Mouse (Mus musculus): Measurements from ENCODE around the gene Pde6h. TPM values are rescaled to one million over a fixed set of nuclear protein-coding genes. Genes with fewer than 3 reads are reported as not detected.

Pde6h gene
- polyA plus RNA-seq, 1 experiment from 2014 or later = not detected

DNA sequence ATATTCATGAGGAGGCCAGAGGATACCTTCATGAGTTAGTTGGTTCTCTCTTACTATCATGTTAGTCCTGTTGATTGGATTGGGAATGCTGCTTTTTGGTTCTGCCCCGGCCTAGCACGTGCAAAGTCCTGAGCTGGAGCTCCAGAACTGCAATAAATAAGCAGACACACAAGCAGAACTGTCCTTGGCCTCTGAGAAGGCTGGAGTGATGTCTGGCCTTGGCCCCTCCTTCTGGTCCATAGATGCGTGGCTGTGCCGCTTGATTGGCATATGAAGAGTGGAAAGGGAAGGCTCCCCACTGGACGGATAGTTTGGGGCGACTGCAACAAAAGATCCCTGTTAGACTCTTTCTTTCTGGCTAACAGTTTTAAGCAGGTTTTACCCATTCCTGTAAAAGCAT, 34.6 kb upstream of the Pde6h start:
- no peaks in the 10 kb centered on the region for H3K36me3 ChIP-seq (replicated peaks; ENCODE audit: control insufficient read depth, insufficient read depth, low read depth, low read length)
- H3K4me2 ChIP-seq (ENCODE audit: low read depth, low read length) = no peak overlapping the region
- H3K27me3 ChIP-seq (ENCODE audit: control insufficient read depth, insufficient read depth, low read length) = no peaks in the 10 kb centered on the region
- 84% methylated on average over 6 of the region's 6 CpGs for WGBS
- no peak for ATAC-seq (replicated peaks; ENCODE audit: insufficient number of reproducible peaks, low FRiP score, low TSS enrichment, low read depth)
- no peak overlapping the region for H3K27ac ChIP-seq (replicated peaks; ENCODE audit: low read depth, low read length)
- no peaks in the 10 kb centered on the region for H3K9me3 ChIP-seq (replicated peaks; ENCODE audit: control insufficient read depth, low read length)
- H3K4me3 ChIP-seq (ENCODE audit: low read depth, low read length) = no peak overlapping the region
- H3K4me1 ChIP-seq (ENCODE audit: control insufficient read depth, insufficient read depth, low read length) = no peaks in the 10 kb centered on the region
- DNase-seq (ENCODE audit: low spot score) = no peak
- no peak overlapping the region for H3K9ac ChIP-seq (replicated peaks; ENCODE audit: low read length)

DNA sequence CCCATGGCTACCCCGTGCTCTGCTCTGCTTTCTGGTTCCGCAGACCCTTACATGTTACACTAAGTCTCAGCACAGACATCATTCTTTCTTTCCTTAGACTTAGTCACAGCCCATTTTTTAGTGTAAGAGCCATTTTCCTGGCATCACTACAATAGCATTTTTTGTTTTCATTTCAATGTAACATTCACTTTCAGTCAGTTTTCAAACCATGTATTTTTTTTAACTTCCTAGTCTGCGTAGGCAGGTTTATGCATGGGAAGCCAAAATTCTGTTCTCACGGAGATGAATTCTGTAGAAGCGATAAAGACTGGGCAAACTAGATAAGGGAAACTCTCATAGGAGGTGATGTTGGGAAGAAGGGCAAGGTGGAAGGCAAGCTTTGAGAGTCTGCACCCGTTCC, 34.1 kb upstream of the Pde6h start:
- no peak overlapping the region for H3K9ac ChIP-seq (replicated peaks; ENCODE audit: low read length)
- H3K27me3 ChIP-seq (ENCODE audit: control insufficient read depth, insufficient read depth, low read length) = no peaks in the 10 kb centered on the region
- no peak for ATAC-seq (replicated peaks; ENCODE audit: insufficient number of reproducible peaks, low FRiP score, low TSS enrichment, low read depth)
- no peak overlapping the region for H3K27ac ChIP-seq (replicated peaks; ENCODE audit: low read depth, low read length)
- no peaks in the 10 kb centered on the region for H3K9me3 ChIP-seq (replicated peaks; ENCODE audit: control insufficient read depth, low read length)
- DNase-seq (ENCODE audit: low spot score) = no peak
- H3K36me3 ChIP-seq (replicated peaks; ENCODE audit: control insufficient read depth, insufficient read depth, low read depth, low read length) = no peaks in the 10 kb centered on the region
- H3K4me1 ChIP-seq (ENCODE audit: control insufficient read depth, insufficient read depth, low read length) = no peaks in the 10 kb centered on the region
- no peak overlapping the region for H3K4me2 ChIP-seq (ENCODE audit: low read depth, low read length)
- WGBS = 93% methylated on average over 6 of the region's 6 CpGs
- no peak overlapping the region for H3K4me3 ChIP-seq (ENCODE audit: low read depth, low read length)

DNA sequence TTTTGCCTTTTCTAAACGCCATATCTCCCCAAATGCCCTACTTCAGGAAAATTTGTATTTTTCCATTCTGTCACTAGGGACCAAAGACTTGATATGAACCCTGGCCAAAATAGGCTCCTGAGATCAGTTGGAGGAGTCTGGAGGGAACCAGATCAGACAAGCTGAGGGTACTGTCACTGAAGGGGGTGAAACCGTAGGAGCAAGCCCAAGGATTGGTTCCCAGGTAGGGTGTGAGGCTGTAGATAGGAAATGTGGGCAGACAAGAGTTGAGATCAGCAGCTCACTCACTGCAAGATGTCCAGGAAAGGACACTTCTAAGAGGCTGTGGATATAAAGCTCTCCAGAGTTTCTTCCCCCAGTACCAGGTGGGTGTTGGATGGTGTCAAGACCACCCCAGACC, 31.6 kb upstream of the Pde6h start:
- 86% methylated on average over 2 of the region's 2 CpGs for WGBS
- H3K4me2 ChIP-seq (ENCODE audit: low read depth, low read length) = no peak overlapping the region
- DNase-seq (ENCODE audit: low spot score) (no peak), ATAC-seq (replicated peaks; ENCODE audit: insufficient number of reproducible peaks, low FRiP score, low TSS enrichment, low read depth) (no peak)
- H3K4me3 ChIP-seq (ENCODE audit: low read depth, low read length) = no peak overlapping the region
- no peaks in the 10 kb centered on the region for H3K4me1 ChIP-seq (ENCODE audit: control insufficient read depth, insufficient read depth, low read length)
- no peaks in the 10 kb centered on the region for H3K9me3 ChIP-seq (replicated peaks; ENCODE audit: control insufficient read depth, low read length)
- no peak overlapping the region for H3K9ac ChIP-seq (replicated peaks; ENCODE audit: low read length)
- H3K36me3 ChIP-seq (replicated peaks; ENCODE audit: control insufficient read depth, insufficient read depth, low read depth, low read length) = no peaks in the 10 kb centered on the region
- no peak overlapping the region for H3K27ac ChIP-seq (replicated peaks; ENCODE audit: low read depth, low read length)
- no peaks in the 10 kb centered on the region for H3K27me3 ChIP-seq (ENCODE audit: control insufficient read depth, insufficient read depth, low read length)

DNA sequence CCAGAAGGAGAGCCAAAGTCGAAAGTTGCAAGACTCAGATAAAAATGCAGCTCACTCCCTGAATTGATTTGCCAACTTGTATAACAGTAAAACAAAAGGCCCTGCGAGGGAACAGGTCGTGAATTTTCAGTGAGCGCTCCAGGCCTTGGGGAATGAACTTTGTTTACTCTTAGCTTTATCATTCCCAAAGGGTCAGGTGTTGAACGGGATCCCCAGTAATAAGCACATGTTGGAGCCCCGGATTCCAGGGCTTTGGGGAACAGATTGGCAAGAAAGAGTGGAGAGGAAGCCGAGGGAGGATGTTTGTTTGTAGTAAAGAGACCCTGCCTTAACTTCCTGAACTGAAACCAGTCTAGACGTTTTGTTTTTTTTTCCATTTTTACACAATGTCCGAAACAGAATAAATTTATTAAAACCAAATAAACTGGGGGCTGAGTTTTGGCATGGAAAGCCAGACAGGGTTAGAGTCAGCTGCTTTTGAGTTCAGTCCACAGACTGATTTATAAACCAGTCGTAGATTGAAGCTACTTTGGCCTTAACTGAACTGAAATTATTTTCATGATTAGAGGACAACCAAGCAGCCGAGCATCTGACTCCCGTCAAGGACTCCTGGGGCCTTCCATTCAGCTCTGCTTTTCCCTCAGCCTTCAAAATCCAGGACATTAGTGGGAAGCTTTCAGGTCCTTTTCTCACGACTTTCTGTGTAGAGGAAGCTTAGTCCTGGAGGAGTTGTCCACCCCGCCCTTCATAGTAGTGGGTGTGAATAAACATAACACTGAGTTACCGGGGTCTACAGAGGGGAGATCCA, 28.9 kb upstream of the Pde6h start:
- no peaks in the 10 kb centered on the region for H3K9me3 ChIP-seq (replicated peaks; ENCODE audit: control insufficient read depth, low read length)
- no peaks in the 10 kb centered on the region for H3K4me1 ChIP-seq (ENCODE audit: control insufficient read depth, insufficient read depth, low read length)
- H3K9ac ChIP-seq (replicated peaks; ENCODE audit: low read length) = no peak overlapping the region
- ATAC-seq (replicated peaks; ENCODE audit: insufficient number of reproducible peaks, low FRiP score, low TSS enrichment, low read depth) = no peak
- no peaks in the 10 kb centered on the region for H3K36me3 ChIP-seq (replicated peaks; ENCODE audit: control insufficient read depth, insufficient read depth, low read depth, low read length)
- H3K4me3 ChIP-seq (ENCODE audit: low read depth, low read length) = no peak overlapping the region
- 56% methylated on average over 15 of the region's 15 CpGs for WGBS
- no peak for DNase-seq (ENCODE audit: low spot score)
- no peak overlapping the region for H3K4me2 ChIP-seq (ENCODE audit: low read depth, low read length)
- no peaks in the 10 kb centered on the region for H3K27me3 ChIP-seq (ENCODE audit: control insufficient read depth, insufficient read depth, low read length)
- no peak overlapping the region for H3K27ac ChIP-seq (replicated peaks; ENCODE audit: low read depth, low read length)

DNA sequence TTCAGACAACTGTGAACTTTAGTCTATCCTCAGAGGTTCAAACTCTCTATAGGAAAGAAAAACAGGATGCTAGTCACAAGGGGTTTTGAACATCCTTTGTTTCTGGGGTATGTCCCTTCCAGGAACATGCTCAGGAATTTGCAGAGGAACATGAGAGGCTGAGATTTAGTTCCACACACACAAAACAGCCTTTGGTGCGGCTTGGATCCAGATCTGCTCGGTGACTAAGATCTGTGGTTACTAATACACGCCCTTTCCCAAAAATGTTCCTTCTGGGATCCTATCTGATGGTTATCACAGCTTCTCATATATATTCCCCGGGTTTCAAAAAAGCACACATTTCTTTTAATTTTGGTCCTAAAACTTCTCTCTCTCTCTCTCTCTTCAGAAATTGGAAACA, 25.8 kb upstream of the Pde6h start:
- Histone ChIP-seq H3K4me1 (ENCODE audit: control insufficient read depth, insufficient read depth, low read length) (no peaks in the 10 kb centered on the region), H3K27ac (replicated peaks; ENCODE audit: low read depth, low read length) (no peak overlapping the region), H3K36me3 (replicated peaks; ENCODE audit: control insufficient read depth, insufficient read depth, low read depth, low read length) (no peaks in the 10 kb centered on the region), H3K9me3 (replicated peaks; ENCODE audit: control insufficient read depth, low read length) (no peaks in the 10 kb centered on the region), H3K4me3 (ENCODE audit: low read depth, low read length) (no peak overlapping the region), H3K9ac (replicated peaks; ENCODE audit: low read length) (no peak overlapping the region), H3K27me3 (ENCODE audit: control insufficient read depth, insufficient read depth, low read length) (no peaks in the 10 kb centered on the region), H3K4me2 (ENCODE audit: low read depth, low read length) (no peak overlapping the region)
- no peak for ATAC-seq (replicated peaks; ENCODE audit: insufficient number of reproducible peaks, low FRiP score, low TSS enrichment, low read depth)
- DNase-seq (ENCODE audit: low spot score) = no peak
- 76% methylated on average over 4 of the region's 4 CpGs for WGBS

DNA sequence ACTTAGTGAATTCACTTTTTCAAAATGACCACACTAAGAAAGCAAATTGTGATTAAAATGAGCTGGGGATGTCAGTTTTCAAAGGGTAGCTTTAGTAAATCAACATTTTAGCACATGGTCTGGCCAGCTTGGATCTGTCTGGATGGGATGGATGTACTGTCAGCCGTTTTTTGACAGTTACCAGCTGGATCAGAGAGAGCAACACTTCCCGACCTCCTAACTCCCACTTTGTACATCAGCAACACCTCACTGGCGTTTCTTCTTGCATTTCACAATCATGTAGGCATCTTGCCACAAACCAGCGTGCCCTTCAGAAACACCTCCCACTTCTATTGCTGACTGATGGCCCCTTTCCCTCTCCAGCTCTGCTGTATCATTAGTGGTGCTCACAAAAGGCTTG, 25.4 kb upstream of the Pde6h start:
- Histone ChIP-seq H3K4me2 (ENCODE audit: low read depth, low read length) (no peak overlapping the region), H3K4me1 (ENCODE audit: control insufficient read depth, insufficient read depth, low read length) (no peaks in the 10 kb centered on the region), H3K4me3 (ENCODE audit: low read depth, low read length) (no peak overlapping the region), H3K9me3 (replicated peaks; ENCODE audit: control insufficient read depth, low read length) (no peaks in the 10 kb centered on the region), H3K27ac (replicated peaks; ENCODE audit: low read depth, low read length) (no peak overlapping the region), H3K27me3 (ENCODE audit: control insufficient read depth, insufficient read depth, low read length) (no peaks in the 10 kb centered on the region), H3K9ac (replicated peaks; ENCODE audit: low read length) (no peak overlapping the region), H3K36me3 (replicated peaks; ENCODE audit: control insufficient read depth, insufficient read depth, low read depth, low read length) (no peaks in the 10 kb centered on the region)
- no peak for DNase-seq (ENCODE audit: low spot score)
- ATAC-seq (replicated peaks; ENCODE audit: insufficient number of reproducible peaks, low FRiP score, low TSS enrichment, low read depth) = no peak
- WGBS = 56% methylated on average over 4 of the region's 4 CpGs

DNA sequence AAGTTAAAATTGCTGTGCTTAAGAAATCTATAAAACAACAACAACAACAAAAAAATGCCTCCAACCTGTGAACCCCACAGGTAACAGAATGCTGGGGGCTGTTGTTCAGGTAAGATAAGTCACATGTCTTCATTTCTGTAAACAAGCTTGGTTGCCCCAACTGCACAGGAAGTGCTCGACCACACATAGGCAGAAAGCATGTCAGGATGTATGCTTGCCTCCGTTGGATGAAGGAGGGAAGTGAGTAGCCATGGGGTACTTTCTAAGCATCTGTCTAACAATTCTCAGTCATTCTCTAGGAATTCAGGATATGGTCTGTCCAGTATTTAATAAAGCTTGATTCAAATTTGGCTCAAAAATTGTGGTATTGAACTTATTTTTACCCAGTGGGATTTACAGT, 24.7 kb upstream of the Pde6h start:
- no peak overlapping the region for H3K4me2 ChIP-seq (ENCODE audit: low read depth, low read length)
- no peak for DNase-seq (ENCODE audit: low spot score)
- WGBS = 62% methylated on average over 2 of the region's 2 CpGs
- H3K9ac ChIP-seq (replicated peaks; ENCODE audit: low read length) = no peak overlapping the region
- H3K36me3 ChIP-seq (replicated peaks; ENCODE audit: control insufficient read depth, insufficient read depth, low read depth, low read length) = no peaks in the 10 kb centered on the region
- no peak for ATAC-seq (replicated peaks; ENCODE audit: insufficient number of reproducible peaks, low FRiP score, low TSS enrichment, low read depth)
- no peaks in the 10 kb centered on the region for H3K4me1 ChIP-seq (ENCODE audit: control insufficient read depth, insufficient read depth, low read length)
- H3K4me3 ChIP-seq (ENCODE audit: low read depth, low read length) = no peak overlapping the region
- H3K9me3 ChIP-seq (replicated peaks; ENCODE audit: control insufficient read depth, low read length) = no peaks in the 10 kb centered on the region
- no peak overlapping the region for H3K27ac ChIP-seq (replicated peaks; ENCODE audit: low read depth, low read length)
- no peaks in the 10 kb centered on the region for H3K27me3 ChIP-seq (ENCODE audit: control insufficient read depth, insufficient read depth, low read length)

DNA sequence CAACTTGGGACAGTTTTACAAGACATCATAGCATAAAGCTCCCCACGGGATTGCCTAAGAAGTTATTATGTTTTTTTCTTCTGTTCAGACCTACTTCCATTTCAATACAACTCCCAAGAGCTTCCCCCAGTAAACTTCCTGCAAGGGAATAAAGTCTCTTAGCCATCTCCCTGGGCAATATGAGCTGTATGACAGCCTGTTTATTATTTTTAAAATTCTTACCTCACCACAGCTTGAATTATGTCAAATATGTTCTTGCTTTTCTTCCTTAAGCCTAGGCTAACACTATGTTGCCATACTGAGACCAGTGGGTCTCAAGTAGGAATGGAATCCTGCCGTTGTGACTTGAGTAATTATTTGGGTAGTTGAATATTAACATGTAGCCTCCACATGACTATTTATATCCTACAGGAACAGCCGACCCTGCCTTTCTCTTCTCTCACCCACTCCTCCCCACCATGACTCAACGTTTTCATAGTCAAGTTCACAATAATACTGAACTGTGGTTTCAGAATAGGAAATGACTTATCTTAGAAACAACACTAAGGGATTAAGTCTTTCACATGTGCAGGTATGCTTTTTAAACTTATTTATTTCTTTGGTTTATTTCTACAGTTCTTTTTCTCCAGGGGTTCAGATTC, 23.1 kb upstream of the Pde6h start:
- H3K4me2 ChIP-seq (ENCODE audit: low read depth, low read length) = no peak overlapping the region
- no peak overlapping the region for H3K4me3 ChIP-seq (ENCODE audit: low read depth, low read length)
- ATAC-seq (replicated peaks; ENCODE audit: insufficient number of reproducible peaks, low FRiP score, low TSS enrichment, low read depth) = no peak
- no peak for DNase-seq (ENCODE audit: low spot score)
- H3K9me3 ChIP-seq (replicated peaks; ENCODE audit: control insufficient read depth, low read length) = no peaks in the 10 kb centered on the region
- no peak overlapping the region for H3K9ac ChIP-seq (replicated peaks; ENCODE audit: low read length)
- H3K27ac ChIP-seq (replicated peaks; ENCODE audit: low read depth, low read length) = no peak overlapping the region
- 70% methylated on average over 4 of the region's 4 CpGs for WGBS
- no peaks in the 10 kb centered on the region for H3K36me3 ChIP-seq (replicated peaks; ENCODE audit: control insufficient read depth, insufficient read depth, low read depth, low read length)
- no peaks in the 10 kb centered on the region for H3K27me3 ChIP-seq (ENCODE audit: control insufficient read depth, insufficient read depth, low read length)
- no peaks in the 10 kb centered on the region for H3K4me1 ChIP-seq (ENCODE audit: control insufficient read depth, insufficient read depth, low read length)

Data from embryonic facial prominence, embryonic 11.5 days (tissue).